Mouse (Mus musculus) erythroblast, embryonic 14.5 days (primary cell): ENCODE measurements at regions not wholly inside any gene's neighbourhood (a gene's known extent, or its start where the extent isn't known, plus 50 kb on each side); places are given as distances from the start of the nearest gene placed in this dataset.

ENCODE experiments used
- H3K27me3 ChIP-seq: 2 replicates; pipeline ENCODE4 v1.6.1; 2012; ENCODE audit warnings: inconsistent platforms; ENCODE audit not compliant: control insufficient read depth
- H3K36me3 ChIP-seq: 2 replicates; pipeline ENCODE4 v1.6.1; 2012; ENCODE audit warnings: mild to moderate bottlenecking, inconsistent platforms; ENCODE audit not compliant: control insufficient read depth
- H3K4me1 ChIP-seq: 2 replicates; pipeline ENCODE4 v1.6.1; 2012; ENCODE audit warnings: inconsistent platforms; ENCODE audit not compliant: control insufficient read depth
- H3K4me3 ChIP-seq: replicated peaks from 2 replicates; pipeline ENCODE3; 2012; ENCODE audit warnings: moderate library complexity, mild to moderate bottlenecking, inconsistent platforms
- H3K9me3 ChIP-seq: 2 replicates; pipeline ENCODE4 v1.6.1; 2012; ENCODE audit warnings: low read length, inconsistent platforms, mixed read lengths; ENCODE audit not compliant: control insufficient read depth
- GATA1 ChIP-seq: IDR thresholded peaks from 2 replicates; pipeline ENCODE4 v1.6.1; 2012; ENCODE audit warnings: low read length, inconsistent platforms, mixed read lengths
- TAL1 ChIP-seq: IDR thresholded peaks from 3 replicates; pipeline ENCODE4 v1.6.1; 2012; ENCODE audit warnings: low read length, inconsistent platforms, mixed read lengths

DNA sequence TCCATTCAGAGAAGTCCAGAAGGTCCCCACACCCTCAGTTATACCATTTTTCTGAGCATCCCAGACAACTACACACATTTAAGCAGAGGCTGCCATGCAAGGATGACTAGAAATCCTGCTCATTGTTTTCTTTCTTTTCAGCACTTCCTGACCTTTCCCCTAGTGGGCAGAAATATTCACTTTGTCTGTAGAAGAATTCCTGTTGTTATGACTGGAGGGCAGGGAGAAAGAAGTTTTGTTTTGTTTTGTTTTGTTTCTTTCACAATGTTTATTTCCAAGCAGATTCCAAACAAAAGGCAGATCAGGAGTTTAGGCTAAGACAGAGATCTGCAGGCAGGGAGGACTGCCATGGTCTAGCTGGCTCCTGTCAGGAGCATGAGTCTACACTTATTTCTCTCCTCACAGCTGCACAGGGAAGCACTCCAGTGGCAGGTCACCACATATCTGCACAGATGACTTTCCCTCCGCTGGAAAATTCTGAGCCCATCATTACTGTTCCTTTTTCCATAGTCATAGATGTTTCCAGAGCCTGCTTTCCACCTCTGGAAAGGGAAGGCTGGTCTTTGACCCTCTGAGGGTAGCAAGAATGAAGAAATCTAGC, 182.5 kb upstream of the Dyrk2 start:
- Histone ChIP-seq H3K27me3 (no peaks in the 10 kb centered on the region), H3K4me1 (no peaks in the 10 kb centered on the region), H3K36me3 (no peaks in the 10 kb centered on the region), H3K4me3 (no peak overlapping the region), H3K9me3 (no peaks in the 10 kb centered on the region)
- TF ChIP-seq GATA1 (no peak), TAL1 (no peak)

- Histone ChIP-seq H3K4me1 (no peaks in the 10 kb centered on the region), H3K9me3 (no peaks in the 10 kb centered on the region)
- TF ChIP-seq GATA1 = no peak
- TF ChIP-seq TAL1 = no peak
Observed at GRCm38 (mm10) chr10:119051598-119051997, 181.6 kb upstream of the Dyrk2 start.

GRCm38 (mm10) chr10:119050017-119050685, 180.1 kb upstream of the Dyrk2 start:
- no peak overlapping the region for H3K4me3 ChIP-seq
- TF ChIP-seq TAL1 = no peak
- no peak for TF ChIP-seq GATA1
- H3K27me3 ChIP-seq = no peaks in the 10 kb centered on the region
- H3K9me3 ChIP-seq = no peaks in the 10 kb centered on the region
- no peaks in the 10 kb centered on the region for H3K4me1 ChIP-seq
- H3K36me3 ChIP-seq = no peaks in the 10 kb centered on the region

More at GRCm38 (mm10) chr10:119051598-119051997, 181.6 kb upstream of the Dyrk2 start:
- Histone ChIP-seq H3K36me3 (no peaks in the 10 kb centered on the region), H3K27me3 (no peaks in the 10 kb centered on the region), H3K4me3 (no peak overlapping the region)

DNA sequence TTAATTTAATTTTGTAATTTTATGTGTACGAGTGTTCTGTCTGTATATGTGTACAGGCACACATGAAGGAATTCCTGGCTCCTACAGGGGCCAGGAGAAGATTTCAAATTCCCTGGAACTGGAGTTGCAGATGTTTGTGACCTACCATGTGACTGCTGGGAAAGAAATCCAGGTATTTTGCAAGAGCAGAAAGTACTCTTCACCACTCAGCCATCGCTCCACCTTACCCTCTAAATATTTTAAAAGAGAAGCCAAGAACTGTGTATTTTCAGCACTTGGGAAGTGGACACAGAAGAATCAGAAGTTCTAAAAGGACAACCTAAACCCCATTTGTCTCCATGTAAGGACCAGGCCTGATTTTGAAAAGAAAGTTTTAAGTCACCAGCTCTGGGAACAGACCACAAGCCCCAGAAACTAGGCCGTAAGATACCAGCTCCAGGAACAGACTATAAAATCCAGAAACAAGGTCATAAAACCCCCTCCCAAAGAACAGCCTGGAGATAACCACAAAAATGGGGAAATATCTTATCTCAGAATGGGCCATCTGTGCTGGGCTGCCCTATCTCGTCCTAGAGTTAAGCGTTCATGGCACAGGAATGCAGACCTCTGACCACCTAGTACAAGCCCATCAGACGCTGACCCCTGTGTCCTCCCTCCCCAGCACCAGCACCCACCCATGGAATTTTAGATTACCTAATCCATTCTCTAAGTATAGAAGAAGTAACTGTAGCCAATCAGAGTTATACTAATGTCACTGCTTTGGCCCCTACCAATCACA, 178.8 kb upstream of the Dyrk2 start:
- Histone ChIP-seq H3K4me1 (no peaks in the 10 kb centered on the region), H3K36me3 (no peaks in the 10 kb centered on the region), H3K4me3 (no peak overlapping the region), H3K9me3 (no peaks in the 10 kb centered on the region), H3K27me3 (no peaks in the 10 kb centered on the region)
- TF ChIP-seq TAL1 (no peak), GATA1 (no peak)

GRCm38 (mm10) chr10:119045059-119045458, 175.1 kb upstream of the Dyrk2 start:
- H3K36me3 ChIP-seq = no peaks in the 10 kb centered on the region
- no peaks in the 10 kb centered on the region for H3K27me3 ChIP-seq
- TF ChIP-seq TAL1 (no peak), GATA1 (no peak)

DNA sequence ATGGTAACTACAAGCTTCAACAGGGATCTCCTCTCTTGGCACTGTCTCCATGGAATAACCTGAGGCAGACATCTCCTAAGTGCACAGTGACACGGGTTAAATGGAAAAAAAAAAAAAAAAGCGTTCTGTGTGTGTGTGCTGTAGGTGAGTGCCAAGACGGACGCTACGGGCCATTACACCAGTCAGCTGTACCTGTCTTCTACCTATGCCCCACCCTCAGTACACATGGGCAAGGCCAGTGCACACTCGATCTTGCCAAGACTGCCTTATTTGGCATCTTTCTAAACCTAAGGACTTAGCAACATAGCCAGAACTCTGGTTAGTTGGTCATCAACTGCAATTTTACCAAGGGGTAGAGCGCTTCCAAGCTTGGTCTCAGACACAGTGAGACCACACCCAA, 173.1 kb upstream of the Dyrk2 start:
- Histone ChIP-seq H3K4me1 (no peaks in the 10 kb centered on the region), H3K27me3 (no peaks in the 10 kb centered on the region), H3K4me3 (no peak overlapping the region), H3K36me3 (no peaks in the 10 kb centered on the region), H3K9me3 (no peaks in the 10 kb centered on the region)
- TF ChIP-seq GATA1 = no peak

More at GRCm38 (mm10) chr10:119045059-119045458, 175.1 kb upstream of the Dyrk2 start:
- no peaks in the 10 kb centered on the region for H3K4me1 ChIP-seq
- H3K9me3 ChIP-seq = no peaks in the 10 kb centered on the region
- H3K4me3 ChIP-seq = no peak overlapping the region

- Histone ChIP-seq H3K36me3 (no peaks in the 10 kb centered on the region), H3K4me1 (no peaks in the 10 kb centered on the region), H3K4me3 (no peak overlapping the region), H3K9me3 (no peaks in the 10 kb centered on the region), H3K27me3 (no peaks in the 10 kb centered on the region)
- no peak for TF ChIP-seq GATA1
- no peak for TF ChIP-seq TAL1
Observed at GRCm38 (mm10) chr10:119040205-119040604, 170.2 kb upstream of the Dyrk2 start.

DNA sequence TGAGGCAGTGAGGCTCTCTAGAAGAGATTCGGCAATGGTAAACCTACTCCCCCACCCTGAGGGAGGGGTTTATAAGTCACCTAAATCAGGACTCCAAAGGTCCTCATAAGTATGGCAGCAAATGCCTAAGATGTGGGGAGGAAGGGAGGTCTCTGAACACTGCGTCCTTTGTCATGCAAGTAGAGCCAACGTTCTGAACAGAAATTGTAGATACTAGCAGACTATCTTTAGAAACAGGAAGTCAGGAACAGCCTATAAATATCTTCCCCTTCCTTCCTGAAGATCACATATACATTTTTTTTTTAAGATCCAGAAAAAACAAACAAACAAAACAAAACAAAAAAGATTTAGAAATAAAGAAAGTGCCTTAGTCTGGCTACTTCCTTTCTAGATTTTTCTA, 169.7 kb upstream of the Dyrk2 start:
- TF ChIP-seq GATA1 (no peak), TAL1 (no peak)
- H3K36me3 ChIP-seq = no peaks in the 10 kb centered on the region
- no peaks in the 10 kb centered on the region for H3K4me1 ChIP-seq
- no peaks in the 10 kb centered on the region for H3K27me3 ChIP-seq
- H3K4me3 ChIP-seq = no peak overlapping the region
- no peaks in the 10 kb centered on the region for H3K9me3 ChIP-seq

DNA sequence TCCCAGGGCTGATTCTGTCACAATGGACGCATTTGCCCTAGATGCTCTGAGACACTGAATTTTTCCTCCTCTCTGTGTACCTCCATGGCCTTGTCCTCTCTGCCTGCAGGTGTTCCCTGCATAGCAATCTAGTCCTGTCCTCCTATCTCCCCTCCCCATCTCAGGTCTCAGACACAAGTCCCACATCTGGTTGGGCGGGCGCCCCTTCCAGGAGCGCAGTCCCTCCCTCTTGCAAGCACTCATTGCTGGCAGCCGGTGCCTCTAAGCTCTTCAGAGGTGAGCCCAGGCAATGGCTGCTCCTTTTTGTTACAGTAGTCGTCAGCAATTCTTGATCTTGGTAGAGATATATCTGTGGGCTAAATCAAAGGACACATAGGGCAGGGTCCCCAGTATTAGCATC, 169.0 kb upstream of the Dyrk2 start:
- Histone ChIP-seq H3K36me3 (no peaks in the 10 kb centered on the region), H3K4me1 (no peaks in the 10 kb centered on the region), H3K4me3 (no peak overlapping the region), H3K9me3 (no peaks in the 10 kb centered on the region), H3K27me3 (no peaks in the 10 kb centered on the region)
- no peak for TF ChIP-seq GATA1
- TF ChIP-seq TAL1 = no peak
